Mouse (Mus musculus) retina, postnatal 1 day (tissue): ENCODE measurements around the gene Ube4a.
A peak's percentile ranks its signal among the peaks of the same experiment; 100 is the strongest.
"Not testable (repeated sequence)": the region's sequence is repeated elsewhere in the genome, so short reads cannot be mapped to it uniquely, and the experiment has no call there.

ENCODE experiments used
- DNase-seq: peaks from one replicate; pipeline ENCODE4 v3.0.0-alpha.2; 2012

Ube4a gene

DNA sequence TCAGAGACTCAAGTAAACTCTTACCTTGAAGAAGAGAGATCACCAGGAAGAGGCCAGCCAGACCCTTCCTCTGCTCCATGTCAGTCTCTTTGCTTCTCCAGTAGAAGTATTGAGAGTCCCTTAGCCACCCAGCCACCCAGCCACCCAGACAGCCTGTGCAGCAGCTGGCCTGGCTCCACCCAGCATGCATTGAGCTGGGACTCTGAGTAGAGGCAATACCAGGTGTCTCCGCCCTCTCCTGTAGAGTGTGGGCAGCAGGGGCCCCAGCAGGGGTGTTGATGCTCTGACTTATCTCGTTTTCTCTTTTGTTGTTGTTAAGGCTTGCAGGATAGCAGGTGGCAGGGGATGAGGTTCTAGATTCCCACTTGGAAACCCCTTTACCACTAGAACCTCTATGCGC is 14.8 kb upstream of the Ube4a start, which contains the start of gene Cd3g:
TSS of gene Cd3g (minus strand) at position 190 of the 400 bp plus-strand sequence.
- no peak for DNase-seq

DNA sequence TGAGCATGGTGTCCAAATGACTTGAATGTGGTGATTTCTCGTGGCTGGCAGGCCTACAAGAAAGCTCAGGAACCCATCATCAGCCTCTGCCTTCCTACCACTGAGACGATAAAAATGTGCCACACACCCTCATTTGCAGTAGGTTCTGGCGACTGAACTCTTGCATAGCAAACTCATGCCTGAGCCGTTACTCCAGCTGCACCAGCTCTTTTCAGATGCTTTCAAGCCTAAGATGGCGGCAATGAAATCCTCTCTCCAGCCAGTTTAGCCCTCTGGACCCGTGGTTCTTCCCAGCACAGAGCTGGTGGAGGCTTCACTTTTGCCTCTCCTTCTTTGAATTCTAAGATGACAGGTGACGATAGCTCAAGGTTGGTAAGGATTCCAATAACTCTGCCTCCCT is 14.4 kb upstream of the Ube4a start:
- no peak for DNase-seq

DNA sequence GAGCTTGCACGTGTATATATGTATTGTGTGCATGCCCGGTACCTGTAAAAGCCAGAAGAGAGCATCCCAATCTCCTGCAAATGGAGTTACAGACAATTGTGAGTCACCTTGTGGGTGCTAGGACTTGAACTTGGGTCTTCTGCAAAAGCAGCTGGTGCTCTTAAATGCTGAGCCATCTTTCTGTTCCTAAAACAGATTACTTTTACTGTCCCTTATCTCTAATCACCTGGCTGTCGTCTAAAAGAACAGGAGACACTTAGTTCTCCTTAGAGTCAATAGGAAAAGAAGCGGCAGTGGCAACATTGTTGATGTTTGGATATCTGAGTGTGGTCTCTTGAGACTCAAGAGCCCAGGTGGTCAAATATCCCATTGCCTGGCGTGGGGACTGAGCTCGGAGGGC is 12.4 kb upstream of the Ube4a start:
- DNase-seq, result no peak

DNA sequence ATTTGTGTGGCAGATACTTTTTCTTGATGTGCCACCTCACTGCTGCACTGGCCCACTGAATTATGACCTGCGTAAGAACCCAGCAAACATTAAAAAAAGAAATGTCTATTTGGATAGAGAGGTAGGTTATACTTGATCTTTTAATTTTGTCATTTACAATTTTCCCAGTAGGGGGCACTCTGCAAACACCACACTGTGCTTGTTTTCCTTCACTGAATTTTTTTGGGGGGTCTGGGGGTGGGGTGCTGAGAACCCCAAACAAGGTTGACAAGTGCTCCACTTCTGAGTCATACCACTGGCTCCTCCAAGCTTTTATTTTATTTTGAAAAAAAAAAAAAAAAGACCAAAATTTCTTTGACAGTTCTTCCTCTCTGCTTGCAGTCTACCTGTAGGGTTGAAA is 4.0 kb upstream of the Ube4a start:
- DNase-seq, result peak; percentile 8

- DNase-seq, result not testable (repeated sequence)
Observed at GRCm38 (mm10) chr9:44967763-44968162, 2.4 kb upstream of the Ube4a start.

GRCm38 (mm10) chr9:44966815-44967242 is 1.4 kb upstream of the Ube4a start:
- DNase-seq, result peak; percentile 79

GRCm38 (mm10) chr9:44965833-44966466 is 550 bp upstream of the Ube4a start:
- DNase-seq, result no peak

GRCm38 (mm10) chr9:44954432-44954831 is 11.0 kb downstream of the Ube4a start:
- DNase-seq, result no peak

DNA sequence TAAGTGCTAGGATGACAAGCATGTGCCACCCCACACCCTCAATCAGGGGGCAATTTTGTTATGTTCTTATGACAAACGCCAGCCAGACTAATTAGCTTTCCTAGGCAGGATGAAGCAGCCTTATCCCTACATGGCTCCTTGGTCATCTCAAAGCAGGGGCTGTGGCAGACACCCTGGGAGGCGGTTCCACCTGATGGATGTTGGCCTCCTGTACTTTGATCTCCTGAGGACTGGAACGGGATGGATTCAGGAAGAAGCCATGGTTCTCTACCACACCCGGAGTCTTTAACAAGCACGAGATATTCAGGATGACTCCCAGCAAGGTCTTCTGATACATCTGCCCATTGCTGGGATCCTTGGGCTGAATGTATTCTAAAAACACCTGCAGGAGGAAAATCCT is 17.6 kb downstream of the Ube4a start:
- DNase-seq, result no peak

DNA sequence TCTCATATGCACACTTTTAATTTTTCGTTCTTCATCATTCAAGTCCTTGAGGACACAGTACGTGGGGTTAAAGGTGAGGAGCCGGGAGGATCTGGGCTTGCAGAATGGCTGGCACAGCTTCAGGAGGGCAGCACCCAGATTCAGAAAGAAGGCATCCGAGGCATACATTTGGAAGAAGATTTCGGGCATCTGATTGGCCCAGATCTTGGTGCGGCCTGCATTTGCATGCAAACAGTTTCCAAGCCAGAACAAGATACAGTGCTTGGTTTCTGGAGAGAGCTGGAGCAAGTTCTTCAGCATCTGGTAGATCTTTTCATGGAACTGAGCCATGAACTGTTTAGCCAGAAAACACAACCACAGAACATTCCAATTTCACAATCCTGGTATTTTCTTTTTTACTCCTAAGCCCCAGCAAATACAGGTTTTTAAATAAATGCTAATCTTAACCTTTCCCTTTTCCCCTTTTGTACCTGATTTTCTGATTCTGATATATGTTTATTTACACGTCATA is 19.2 kb downstream of the Ube4a start:
- no peak for DNase-seq

DNA sequence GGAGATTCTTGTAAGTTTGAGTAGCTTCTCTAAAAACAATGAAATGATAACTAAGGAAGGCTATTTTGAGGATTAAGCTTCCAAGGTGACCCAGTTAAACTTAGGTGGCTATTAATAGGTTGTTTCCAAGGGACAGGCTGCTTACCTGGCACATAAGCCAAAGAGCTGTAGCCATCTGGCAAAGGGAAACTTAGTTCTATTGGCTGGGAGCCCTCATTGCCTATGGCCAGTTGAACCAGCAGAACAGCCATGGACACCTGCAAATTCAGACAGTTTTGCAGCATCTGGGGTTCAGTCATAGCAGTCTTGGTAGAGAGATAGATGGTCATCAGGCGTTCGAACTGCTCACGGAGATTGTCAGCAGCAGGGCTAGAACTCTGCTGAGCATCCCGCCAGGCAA is 23.0 kb downstream of the Ube4a start:
- DNase-seq, result no peak

DNA sequence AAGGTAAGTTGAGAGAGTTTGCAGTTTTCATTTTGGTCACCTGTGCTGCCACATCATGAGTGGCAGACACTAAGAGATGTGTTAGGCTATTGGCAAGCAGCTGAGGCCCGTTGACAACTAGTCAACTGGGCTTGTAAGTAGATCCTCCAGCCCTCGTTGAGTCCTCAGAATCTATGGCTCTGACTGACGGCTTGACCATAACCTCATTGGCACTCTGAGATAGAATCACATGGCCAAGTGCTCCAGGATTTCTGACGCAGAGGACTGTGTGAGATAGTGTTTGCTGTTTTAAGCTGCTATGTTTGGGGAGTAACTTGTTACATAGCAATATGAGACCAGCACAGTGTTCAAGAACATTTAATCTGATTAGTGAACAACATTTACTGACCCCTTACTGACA is 23.6 kb downstream of the Ube4a start:
- no peak for DNase-seq

DNA sequence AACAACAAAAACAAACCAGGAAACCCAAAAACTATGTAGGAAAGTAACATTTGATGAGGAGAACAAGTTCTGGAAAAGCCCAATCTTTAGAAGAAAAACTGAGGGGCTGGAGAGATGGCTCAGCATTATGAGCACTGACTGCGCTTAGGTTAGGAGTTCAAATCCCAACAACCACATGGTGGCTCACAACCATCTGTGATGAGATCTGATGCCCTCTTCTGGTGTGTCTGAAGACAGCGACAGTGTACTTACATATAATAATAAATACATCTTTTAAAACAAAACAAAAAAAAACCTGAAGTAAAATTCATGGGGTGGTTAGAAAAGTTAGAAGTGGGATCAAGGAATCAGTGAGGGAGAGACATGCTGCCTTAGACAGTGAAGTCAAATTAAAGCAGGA is 43.9 kb downstream of the Ube4a start:
- DNase-seq, result no peak

- DNase-seq, result no peak
Observed at GRCm38 (mm10) chr9:44921123-44921468, 44.3 kb downstream of the Ube4a start.

- peak; percentile 96 for DNase-seq
Observed at GRCm38 (mm10) chr9:44920374-44921122, 44.9 kb downstream of the Ube4a start, which contains the start of gene Atp5l. Gene Atp5l (minus strand): TSS chr9:44920742.

DNA sequence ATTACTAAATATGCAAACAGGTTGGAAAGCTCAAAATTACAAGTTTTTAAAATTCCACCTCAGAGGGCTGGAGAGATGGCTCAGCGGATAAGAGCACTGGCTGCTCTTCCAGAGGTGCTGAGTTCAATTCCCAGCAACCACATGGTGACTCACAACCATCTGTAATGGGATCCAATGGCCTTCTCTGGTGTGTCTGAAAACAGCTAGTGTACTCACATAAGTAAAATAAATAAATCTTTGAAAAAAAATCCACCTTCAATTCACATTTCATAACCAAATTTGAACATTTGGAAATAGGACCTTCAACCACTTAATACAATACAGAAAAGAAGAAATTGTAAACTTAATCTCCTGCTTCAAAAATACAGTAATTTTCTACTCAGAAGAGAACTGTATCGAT is 45.8 kb downstream of the Ube4a start:
- DNase-seq, result no peak

DNA sequence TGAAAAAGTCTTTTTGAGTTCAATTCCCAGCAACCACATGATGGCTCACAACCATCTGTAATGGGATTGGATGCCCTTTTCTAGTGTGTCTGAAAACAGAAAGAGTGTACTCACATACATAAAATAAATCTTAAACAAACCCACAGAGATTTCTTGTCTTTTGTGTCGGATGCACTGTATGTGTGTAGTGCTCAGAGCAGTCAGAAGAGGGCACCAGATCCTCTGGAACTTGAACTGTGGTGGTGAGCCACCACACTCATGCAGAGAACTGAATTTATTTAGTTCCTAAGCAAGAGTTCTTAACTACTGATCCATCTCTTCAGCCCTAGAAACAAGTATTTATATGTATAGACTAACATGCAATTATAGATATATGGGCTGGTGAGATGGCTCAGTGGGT is 49.2 kb downstream of the Ube4a start:
- DNase-seq, result peak; percentile 55

DNA sequence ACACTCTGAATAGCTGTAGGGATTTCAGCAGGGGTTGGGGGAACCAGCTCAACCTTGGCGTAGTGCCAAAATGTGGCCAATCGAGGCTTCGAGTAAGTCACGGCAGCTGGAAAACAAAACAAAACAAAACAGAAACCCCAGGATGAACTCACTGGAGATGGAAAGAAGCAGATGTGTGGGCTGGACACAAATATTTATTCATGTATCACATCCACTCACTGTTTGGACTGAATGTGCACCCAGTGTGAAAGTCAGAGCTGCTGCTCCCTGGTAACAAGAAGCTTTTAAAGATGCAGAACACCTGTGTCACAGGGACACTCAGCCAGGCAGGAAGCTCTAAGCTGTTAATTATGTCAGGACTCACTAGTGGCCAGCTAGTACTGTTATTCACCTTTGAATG is 50.7 kb downstream of the Ube4a start:
- DNase-seq, result peak; percentile 36

- no peak for DNase-seq
Observed at GRCm38 (mm10) chr9:44911365-44911764, 54.0 kb downstream of the Ube4a start.

DNA sequence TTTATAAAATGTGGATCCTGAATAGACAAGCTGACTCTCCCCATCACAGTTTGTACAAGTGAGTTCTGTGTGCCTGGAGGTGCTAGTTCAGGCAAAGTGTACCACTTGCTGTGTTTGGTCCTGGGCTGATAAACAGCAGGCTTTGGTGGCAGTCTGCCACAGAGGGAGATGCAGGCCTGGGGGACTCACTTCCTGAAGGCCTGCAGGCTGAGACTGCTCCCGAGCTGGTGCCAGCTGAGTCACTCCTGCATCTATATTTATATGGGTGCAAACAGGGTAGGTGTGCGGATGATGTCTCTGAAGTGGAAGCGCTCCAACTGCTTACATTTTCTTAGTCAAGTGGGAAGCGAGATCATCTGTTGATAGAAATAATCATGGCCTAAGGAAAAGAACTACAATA is 59.8 kb downstream of the Ube4a start:
- no peak for DNase-seq

DNA sequence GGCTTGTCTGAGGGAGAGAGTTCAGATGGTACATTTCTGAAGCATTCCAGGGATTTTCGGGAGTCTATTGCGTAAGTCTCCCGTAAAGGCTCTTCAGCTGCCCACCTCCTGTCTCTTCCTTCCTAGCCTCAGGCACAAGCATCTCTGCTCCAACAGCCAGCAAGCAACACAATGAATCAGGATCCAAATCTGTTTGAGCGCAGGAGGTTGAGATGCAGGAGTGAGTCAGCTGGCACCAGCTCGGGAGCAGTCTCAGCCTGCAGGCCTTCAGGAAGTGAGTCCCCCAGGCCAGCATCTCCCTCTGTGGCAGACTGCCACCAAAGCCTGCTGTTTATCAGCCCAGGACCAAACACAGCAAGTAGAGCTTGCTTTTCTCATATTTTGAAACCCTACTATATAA is 60.4 kb downstream of the Ube4a start:
- peak; percentile 38 for DNase-seq

DNA sequence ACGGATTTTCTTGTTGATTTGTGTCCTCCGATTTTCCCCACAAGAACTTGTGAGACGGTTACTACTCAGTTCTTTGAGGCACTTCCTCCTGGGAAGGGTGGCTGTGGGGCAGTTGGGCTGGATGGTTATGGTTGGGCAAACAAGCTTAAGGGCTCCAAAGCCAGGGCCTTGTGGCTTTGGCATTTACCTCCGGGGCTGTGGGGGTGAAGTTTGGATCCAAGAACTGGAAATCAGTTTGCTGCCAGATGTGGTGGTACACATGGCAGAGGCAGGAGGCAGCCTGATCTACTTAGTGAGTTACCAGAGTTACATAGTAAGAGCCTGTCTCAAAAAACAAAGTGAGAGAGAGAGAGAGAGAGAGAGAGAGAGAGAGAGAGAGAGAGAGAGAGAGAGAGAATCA is 61.5 kb downstream of the Ube4a start:
- DNase-seq, result no peak

- DNase-seq, result no peak
Observed at GRCm38 (mm10) chr9:44900402-44900801, 65.0 kb downstream of the Ube4a start.

DNA sequence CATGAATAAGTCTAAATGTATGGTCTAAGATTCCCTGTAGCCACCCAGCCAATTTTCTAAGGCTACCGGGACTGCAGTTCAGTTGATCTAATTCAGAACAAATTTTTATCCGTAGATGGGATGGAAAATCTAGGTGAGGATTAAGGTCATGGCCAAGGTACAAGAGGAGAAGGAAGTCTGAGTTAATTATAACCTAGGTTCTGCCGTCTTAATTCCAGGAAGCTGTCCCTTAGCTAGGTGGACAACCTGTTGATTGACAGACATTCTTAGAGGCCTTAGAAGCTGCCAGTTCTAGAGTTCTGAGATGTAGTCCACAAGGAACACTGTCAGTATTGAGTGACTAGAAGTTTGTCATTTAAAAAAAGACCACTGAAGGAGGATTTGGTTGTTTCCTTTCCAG is 65.7 kb downstream of the Ube4a start:
- no peak for DNase-seq

GRCm38 (mm10) chr9:44897024-44897423 is 68.4 kb downstream of the Ube4a start:
- no peak for DNase-seq
